Mouse (Mus musculus): ENCODE measurements around the gene Cat. TPM values are rescaled to one million over a fixed set of nuclear protein-coding genes. Genes with fewer than 3 reads are reported as not detected.

Gene Cat
- total and polyA plus RNA-seq, 3 experiments, result 122 to 262 (median 236) TPM

DNA sequence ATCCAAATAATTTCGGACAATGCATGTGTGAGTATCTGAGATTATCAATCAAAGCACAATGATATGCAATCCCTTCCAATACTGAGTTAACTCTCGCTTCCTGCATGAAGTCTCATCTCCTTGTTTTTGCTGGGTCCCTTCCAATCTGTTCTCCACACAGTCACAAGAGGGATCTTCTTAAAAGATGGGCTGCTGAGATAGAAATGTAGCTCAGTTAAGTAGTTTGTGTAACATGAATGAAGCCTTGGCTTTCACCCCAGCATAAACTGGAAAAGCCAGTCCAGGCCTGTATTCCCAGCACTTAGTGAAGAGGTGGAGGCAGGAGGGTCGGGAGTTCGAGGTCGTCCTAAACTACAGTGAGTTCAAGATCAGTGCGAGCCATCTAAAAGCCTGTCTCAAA, 38.6 kb downstream of the Cat start:
- H3K79me2 ChIP-seq (replicated peaks; ENCODE audit: control insufficient read depth, insufficient read depth, low read length), result no peaks in the 10 kb centered on the region
- H3K27me3 ChIP-seq (ENCODE audit: control insufficient read depth, insufficient read depth, low read length), result no peaks in the 10 kb centered on the region
- H3K4me3 ChIP-seq, result no peak overlapping the region
- 81% methylated on average over 6 of the region's 6 CpGs for WGBS
- H3K36me3 ChIP-seq (ENCODE audit: control insufficient read depth, insufficient read depth, low read length), result no peaks in the 10 kb centered on the region
- H3K9ac ChIP-seq (ENCODE audit: low read depth, low read length), result no peak overlapping the region
- no peak overlapping the region for H3K27ac ChIP-seq
- intact Hi-C loops (cut with DNase I), result no loop called here
- no peak for DNase-seq
- H3K4me1 ChIP-seq (ENCODE audit: control insufficient read depth, insufficient read depth, low read length), result no peaks in the 10 kb centered on the region
- no peak for TF ChIP-seq EP300 (IDR thresholded peaks at IDR 0.05; ENCODE audit: insufficient read depth, low read depth, low read length)
- no peak for TF ChIP-seq POLR2A (IDR thresholded peaks at IDR 0.05; ENCODE audit: insufficient read depth, low read depth, low read length)
- TF ChIP-seq CTCF (IDR thresholded peaks at IDR 0.05), result no peak

DNA sequence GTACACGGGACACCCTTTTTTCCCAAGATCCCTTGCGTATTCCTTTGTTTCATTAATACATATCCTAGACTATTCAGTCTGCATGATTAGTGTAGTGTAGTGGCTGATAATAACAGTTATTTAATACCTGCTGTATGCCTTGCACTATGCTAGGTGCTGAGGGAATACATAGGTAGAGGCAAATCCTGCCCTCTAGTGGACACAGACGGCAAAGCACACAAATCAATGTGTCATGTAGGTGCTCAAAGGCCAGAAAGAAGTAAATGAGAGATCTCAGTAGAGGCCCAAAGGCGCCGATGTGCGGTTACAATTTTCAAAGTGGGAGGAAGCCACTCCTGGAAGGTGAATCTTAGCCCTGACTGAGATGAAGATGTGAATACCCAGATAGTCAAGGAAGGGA, 39.2 kb downstream of the Cat start:
- peak; percentile 32 to 33 for DNase-seq
- TF ChIP-seq EP300 (IDR thresholded peaks at IDR 0.05; ENCODE audit: insufficient read depth, low read depth, low read length) (no peak), POLR2A (IDR thresholded peaks at IDR 0.05; ENCODE audit: insufficient read depth, low read depth, low read length) (no peak), CTCF (IDR thresholded peaks at IDR 0.05) (peak; percentile 89)
- H3K79me2 ChIP-seq (replicated peaks; ENCODE audit: control insufficient read depth, insufficient read depth, low read length), result no peaks in the 10 kb centered on the region
- H3K27ac ChIP-seq, result no peak overlapping the region
- H3K9ac ChIP-seq (ENCODE audit: low read depth, low read length), result no peak overlapping the region
- H3K27me3 ChIP-seq (ENCODE audit: control insufficient read depth, insufficient read depth, low read length), result no peaks in the 10 kb centered on the region
- no peaks in the 10 kb centered on the region for H3K36me3 ChIP-seq (ENCODE audit: control insufficient read depth, insufficient read depth, low read length)
- 64% methylated on average over 6 of the region's 6 CpGs for WGBS
- H3K4me1 ChIP-seq (ENCODE audit: control insufficient read depth, insufficient read depth, low read length), result no peaks in the 10 kb centered on the region
- intact Hi-C loops (cut with DNase I), result no loop called here
- H3K4me3 ChIP-seq, result no peak overlapping the region

DNA sequence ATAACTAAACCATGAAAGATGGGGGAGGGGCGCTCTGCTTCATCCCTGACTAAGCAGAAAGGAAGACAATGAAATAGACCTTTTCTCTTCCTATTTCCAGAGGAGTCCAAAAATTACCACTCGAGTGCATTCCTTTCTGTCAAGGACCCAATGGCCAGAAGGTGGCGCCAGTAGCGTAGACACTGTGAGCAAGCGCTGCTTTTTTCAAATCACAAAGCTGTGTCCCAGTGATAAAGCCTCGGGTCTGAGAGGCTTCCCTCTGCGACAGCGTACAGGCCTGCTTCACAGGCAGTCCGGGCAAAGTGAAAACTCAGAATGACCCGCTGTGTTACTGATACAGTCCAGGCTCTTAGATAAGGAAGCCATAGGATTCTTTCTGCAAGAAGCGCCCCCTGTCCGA, 45.2 kb downstream of the Cat start:
- H3K9ac ChIP-seq (ENCODE audit: low read depth, low read length), result no peak overlapping the region
- intact Hi-C loops (cut with DNase I), result no loop called here
- H3K36me3 ChIP-seq (ENCODE audit: control insufficient read depth, insufficient read depth, low read length), result no peaks in the 10 kb centered on the region
- no peak for TF ChIP-seq POLR2A (IDR thresholded peaks at IDR 0.05; ENCODE audit: insufficient read depth, low read depth, low read length)
- peak; percentile 85 for TF ChIP-seq CTCF (IDR thresholded peaks at IDR 0.05)
- TF ChIP-seq EP300 (IDR thresholded peaks at IDR 0.05; ENCODE audit: insufficient read depth, low read depth, low read length), result 0 out of 2 replicates have a peak, but pooled peaks have one; percentile 33
- no peaks in the 10 kb centered on the region for H3K27me3 ChIP-seq (ENCODE audit: control insufficient read depth, insufficient read depth, low read length)
- H3K27ac ChIP-seq, result no peak overlapping the region
- WGBS, result 7% methylated on average over 12 of the region's 12 CpGs
- peak; percentile 64 to 74 for DNase-seq
- H3K79me2 ChIP-seq (replicated peaks; ENCODE audit: control insufficient read depth, insufficient read depth, low read length), result no peaks in the 10 kb centered on the region
- peaks cover 1% of the 10 kb centered on the region; the same call in 1 of the 2 replicates for H3K4me1 ChIP-seq (ENCODE audit: control insufficient read depth, insufficient read depth, low read length)
- no peak overlapping the region for H3K4me3 ChIP-seq

DNA sequence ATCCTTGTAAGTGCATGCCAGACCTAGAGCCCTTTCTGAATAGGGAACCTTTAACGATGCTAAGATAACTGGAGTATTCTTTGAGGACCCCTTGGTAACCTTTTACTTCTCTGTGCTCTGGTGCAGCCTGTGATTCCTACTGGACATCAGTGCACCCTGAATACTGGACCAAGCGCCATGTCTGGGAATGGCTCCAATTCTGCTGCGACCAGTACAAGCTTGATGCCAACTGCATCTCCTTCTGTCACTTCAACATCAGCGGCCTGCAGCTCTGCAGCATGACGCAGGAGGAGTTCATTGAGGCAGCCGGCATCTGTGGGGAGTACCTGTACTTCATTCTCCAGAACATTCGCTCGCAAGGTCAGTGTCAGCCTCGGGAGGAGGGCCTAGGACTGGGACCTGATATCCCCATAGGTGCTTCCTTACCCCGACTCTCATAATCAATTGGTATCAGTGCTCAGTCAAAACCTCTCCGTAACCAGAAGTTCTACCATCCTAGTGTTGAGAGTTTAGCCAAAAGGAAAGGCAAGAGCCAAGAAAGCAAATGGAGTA, 45.8 kb downstream of the Cat start:
- H3K79me2 ChIP-seq (replicated peaks; ENCODE audit: control insufficient read depth, insufficient read depth, low read length), result no peaks in the 10 kb centered on the region
- no peak overlapping the region for H3K9ac ChIP-seq (ENCODE audit: low read depth, low read length)
- H3K4me1 ChIP-seq (ENCODE audit: control insufficient read depth, insufficient read depth, low read length), result peaks cover 1% of the 10 kb centered on the region; the same call in 1 of the 2 replicates
- 77% methylated on average over 11 of the region's 11 CpGs for WGBS
- H3K4me3 ChIP-seq, result no peak overlapping the region
- no peak overlapping the region for H3K27ac ChIP-seq
- DNase-seq, result no peak
- no peaks in the 10 kb centered on the region for H3K27me3 ChIP-seq (ENCODE audit: control insufficient read depth, insufficient read depth, low read length)
- no peak for TF ChIP-seq CTCF (IDR thresholded peaks at IDR 0.05)
- no peak for TF ChIP-seq POLR2A (IDR thresholded peaks at IDR 0.05; ENCODE audit: insufficient read depth, low read depth, low read length)
- no peak for TF ChIP-seq EP300 (IDR thresholded peaks at IDR 0.05; ENCODE audit: insufficient read depth, low read depth, low read length)
- intact Hi-C loops (cut with DNase I), result no loop called here
- H3K36me3 ChIP-seq (ENCODE audit: control insufficient read depth, insufficient read depth, low read length), result no peaks in the 10 kb centered on the region

DNA sequence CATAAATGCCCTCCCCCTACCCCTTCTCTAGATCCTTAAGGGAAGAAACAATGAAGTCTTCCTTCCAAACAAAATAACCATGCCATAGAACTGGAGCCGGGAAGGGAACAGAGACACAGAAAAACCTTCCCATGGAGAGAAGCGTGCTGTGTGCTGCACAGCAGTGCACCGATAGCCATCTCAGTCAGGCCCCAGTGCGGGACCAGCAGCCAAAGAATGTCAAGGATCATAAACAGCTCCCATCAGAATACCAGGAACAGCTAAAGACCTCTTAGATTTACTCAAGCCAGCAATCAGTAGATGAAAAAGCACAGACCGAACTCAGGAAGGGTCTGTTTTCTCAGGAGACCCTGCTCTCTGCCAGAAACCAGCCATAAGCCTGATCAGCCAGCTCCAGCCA, 48.4 kb downstream of the Cat start:
- Histone ChIP-seq H3K36me3 (ENCODE audit: control insufficient read depth, insufficient read depth, low read length) (no peaks in the 10 kb centered on the region), H3K27ac (no peak overlapping the region), H3K4me1 (ENCODE audit: control insufficient read depth, insufficient read depth, low read length) (peaks cover 1% of the 10 kb centered on the region; the same call in 1 of the 2 replicates), H3K9ac (ENCODE audit: low read depth, low read length) (no peak overlapping the region), H3K27me3 (ENCODE audit: control insufficient read depth, insufficient read depth, low read length) (no peaks in the 10 kb centered on the region), H3K79me2 (replicated peaks; ENCODE audit: control insufficient read depth, insufficient read depth, low read length) (no peaks in the 10 kb centered on the region), H3K4me3 (no peak overlapping the region)
- no peak for TF ChIP-seq CTCF (IDR thresholded peaks at IDR 0.05)
- TF ChIP-seq POLR2A (IDR thresholded peaks at IDR 0.05; ENCODE audit: insufficient read depth, low read depth, low read length), result no peak
- no peak for TF ChIP-seq EP300 (IDR thresholded peaks at IDR 0.05; ENCODE audit: insufficient read depth, low read depth, low read length)
- WGBS, result 53% methylated on average over 5 of the region's 5 CpGs
- intact Hi-C loops (cut with DNase I), result no loop called here
- DNase-seq, result no peak

DNA sequence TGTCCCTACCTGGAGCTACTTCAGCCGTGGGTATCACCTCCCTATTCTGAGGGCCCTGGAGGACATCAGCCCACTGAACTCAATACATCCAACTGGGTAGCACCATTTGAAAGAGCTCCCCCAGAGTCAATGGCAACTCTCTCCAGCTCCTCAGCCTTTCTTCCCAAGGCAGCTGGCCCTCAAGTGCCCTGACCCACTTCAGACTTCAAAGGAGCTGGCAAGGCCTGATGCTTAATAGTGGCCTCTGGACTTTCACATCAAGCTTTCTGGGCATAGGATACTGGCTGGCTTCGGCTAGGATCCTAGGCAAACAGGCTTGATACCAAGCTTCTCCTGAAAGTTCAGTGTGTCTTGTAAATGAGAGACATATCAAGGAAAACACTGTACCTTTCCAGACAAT, 49.9 kb downstream of the Cat start:
- WGBS, result 72% methylated on average over 2 of the region's 2 CpGs
- intact Hi-C loops (cut with DNase I), result no loop called here
- no peak overlapping the region for H3K9ac ChIP-seq (ENCODE audit: low read depth, low read length)
- no peak overlapping the region for H3K4me3 ChIP-seq
- no peak overlapping the region for H3K27ac ChIP-seq
- no peaks in the 10 kb centered on the region for H3K27me3 ChIP-seq (ENCODE audit: control insufficient read depth, insufficient read depth, low read length)
- TF ChIP-seq CTCF (IDR thresholded peaks at IDR 0.05) (no peak), EP300 (IDR thresholded peaks at IDR 0.05; ENCODE audit: insufficient read depth, low read depth, low read length) (no peak), POLR2A (IDR thresholded peaks at IDR 0.05; ENCODE audit: insufficient read depth, low read depth, low read length) (no peak)
- no peak for DNase-seq
- H3K4me1 ChIP-seq (ENCODE audit: control insufficient read depth, insufficient read depth, low read length), result peaks cover 1% of the 10 kb centered on the region; the same call in 1 of the 2 replicates
- no peaks in the 10 kb centered on the region for H3K79me2 ChIP-seq (replicated peaks; ENCODE audit: control insufficient read depth, insufficient read depth, low read length)
- H3K36me3 ChIP-seq (ENCODE audit: control insufficient read depth, insufficient read depth, low read length), result no peaks in the 10 kb centered on the region

Data from heart, adult 2 months (tissue).